Mouse (Mus musculus): ENCODE measurements around the gene Arl4d. TPM values are rescaled to one million over a fixed set of nuclear protein-coding genes. Genes with fewer than 3 reads are reported as not detected.
A peak's percentile ranks its signal among the peaks of the same experiment; 100 is the strongest.

Arl4d gene
- polyA plus RNA-seq, 1 experiment = 27.9 TPM

GRCm38 (mm10) chr11:101674106-101674505 lies 8.8 kb downstream of the Arl4d start:
- Histone ChIP-seq H3K4me1 (ENCODE audit: control insufficient read depth, insufficient read depth, insufficient read length, low read length) (peaks cover 25% of the 10 kb centered on the region), H3K4me3 (ENCODE audit: low read depth, low read length) (no peak overlapping the region), H3K36me3 (ENCODE audit: control insufficient read depth, insufficient read depth, low read length) (no peaks in the 10 kb centered on the region), H3K27ac (ENCODE audit: insufficient read depth, low read depth, low read length) (peak overlapping the region; percentile 87; the same call in 1 of the 2 replicates), H3K27me3 (ENCODE audit: control insufficient read depth, insufficient read depth, low read length) (no peaks in the 10 kb centered on the region)
- TF ChIP-seq CTCF (IDR thresholded peaks at IDR 0.05; ENCODE audit: extremely low read depth, insufficient read length, insufficient replicate concordance, low read depth, low read length) (no peak), POLR2A (IDR thresholded peaks at IDR 0.05; ENCODE audit: low read depth, low read length) (no peak)
- 88% methylated on average over 5 of the region's 5 CpGs for WGBS

- 59% methylated on average over 4 of the region's 4 CpGs for WGBS
- Histone ChIP-seq H3K4me3 (ENCODE audit: low read depth, low read length) (no peak overlapping the region), H3K36me3 (ENCODE audit: control insufficient read depth, insufficient read depth, low read length) (no peaks in the 10 kb centered on the region), H3K27ac (ENCODE audit: insufficient read depth, low read depth, low read length) (peak overlapping the region; percentile 87), H3K27me3 (ENCODE audit: control insufficient read depth, insufficient read depth, low read length) (no peaks in the 10 kb centered on the region), H3K4me1 (ENCODE audit: control insufficient read depth, insufficient read depth, insufficient read length, low read length) (peaks cover 16% of the 10 kb centered on the region)
- TF ChIP-seq POLR2A (IDR thresholded peaks at IDR 0.05; ENCODE audit: low read depth, low read length) (no peak), CTCF (IDR thresholded peaks at IDR 0.05; ENCODE audit: extremely low read depth, insufficient read length, insufficient replicate concordance, low read depth, low read length) (no peak)
Observed at GRCm38 (mm10) chr11:101675349-101675748, 10.0 kb downstream of the Arl4d start.

- 74% methylated on average over 12 of the region's 12 CpGs for WGBS
- TF ChIP-seq POLR2A (IDR thresholded peaks at IDR 0.05; ENCODE audit: low read depth, low read length) (no peak), CTCF (IDR thresholded peaks at IDR 0.05; ENCODE audit: extremely low read depth, insufficient read length, insufficient replicate concordance, low read depth, low read length) (no peak)
- H3K36me3 ChIP-seq (ENCODE audit: control insufficient read depth, insufficient read depth, low read length) = no peaks in the 10 kb centered on the region
- H3K4me1 ChIP-seq (ENCODE audit: control insufficient read depth, insufficient read depth, insufficient read length, low read length) = peaks cover 16% of the 10 kb centered on the region
- H3K27ac ChIP-seq (ENCODE audit: insufficient read depth, low read depth, low read length) = no peak overlapping the region
- H3K27me3 ChIP-seq (ENCODE audit: control insufficient read depth, insufficient read depth, low read length) = no peaks in the 10 kb centered on the region
- H3K4me3 ChIP-seq (ENCODE audit: low read depth, low read length) = no peak overlapping the region
Observed at GRCm38 (mm10) chr11:101677655-101678054, 12.3 kb downstream of the Arl4d start.

GRCm38 (mm10) chr11:101678770-101679169 lies 13.4 kb downstream of the Arl4d start:
- no peak for TF ChIP-seq CTCF (IDR thresholded peaks at IDR 0.05; ENCODE audit: extremely low read depth, insufficient read length, insufficient replicate concordance, low read depth, low read length)
- TF ChIP-seq POLR2A (IDR thresholded peaks at IDR 0.05; ENCODE audit: low read depth, low read length) = no peak
- WGBS = 76% methylated on average over 5 of the region's 5 CpGs
- Histone ChIP-seq H3K27me3 (ENCODE audit: control insufficient read depth, insufficient read depth, low read length) (no peaks in the 10 kb centered on the region), H3K4me1 (ENCODE audit: control insufficient read depth, insufficient read depth, insufficient read length, low read length) (peaks cover 14% of the 10 kb centered on the region), H3K27ac (ENCODE audit: insufficient read depth, low read depth, low read length) (no peak overlapping the region), H3K36me3 (ENCODE audit: control insufficient read depth, insufficient read depth, low read length) (no peaks in the 10 kb centered on the region), H3K4me3 (ENCODE audit: low read depth, low read length) (no peak overlapping the region)

- H3K27me3 ChIP-seq (ENCODE audit: control insufficient read depth, insufficient read depth, low read length) = no peaks in the 10 kb centered on the region
- TF ChIP-seq CTCF (IDR thresholded peaks at IDR 0.05; ENCODE audit: extremely low read depth, insufficient read length, insufficient replicate concordance, low read depth, low read length) (no peak), POLR2A (IDR thresholded peaks at IDR 0.05; ENCODE audit: low read depth, low read length) (no peak)
- H3K4me3 ChIP-seq (ENCODE audit: low read depth, low read length) = no peak overlapping the region
- no peak overlapping the region for H3K27ac ChIP-seq (ENCODE audit: insufficient read depth, low read depth, low read length)
- WGBS = 60% methylated on average over 7 of the region's 7 CpGs
- no peaks in the 10 kb centered on the region for H3K36me3 ChIP-seq (ENCODE audit: control insufficient read depth, insufficient read depth, low read length)
- peaks cover 4% of the 10 kb centered on the region; the same call in 1 of the 2 replicates for H3K4me1 ChIP-seq (ENCODE audit: control insufficient read depth, insufficient read depth, insufficient read length, low read length)
Observed at GRCm38 (mm10) chr11:101679907-101680306, 14.6 kb downstream of the Arl4d start.

- no peak for TF ChIP-seq CTCF (IDR thresholded peaks at IDR 0.05; ENCODE audit: extremely low read depth, insufficient read length, insufficient replicate concordance, low read depth, low read length)
- no peak for TF ChIP-seq POLR2A (IDR thresholded peaks at IDR 0.05; ENCODE audit: low read depth, low read length)
- Histone ChIP-seq H3K36me3 (ENCODE audit: control insufficient read depth, insufficient read depth, low read length) (no peaks in the 10 kb centered on the region), H3K27ac (ENCODE audit: insufficient read depth, low read depth, low read length) (no peak overlapping the region), H3K27me3 (ENCODE audit: control insufficient read depth, insufficient read depth, low read length) (no peaks in the 10 kb centered on the region), H3K4me1 (ENCODE audit: control insufficient read depth, insufficient read depth, insufficient read length, low read length) (no peaks in the 10 kb centered on the region), H3K4me3 (ENCODE audit: low read depth, low read length) (no peak overlapping the region)
- WGBS = 48% methylated on average over 3 of the region's 3 CpGs
Observed at GRCm38 (mm10) chr11:101680634-101681325, 15.4 kb downstream of the Arl4d start.

GRCm38 (mm10) chr11:101681968-101682367 lies 16.6 kb downstream of the Arl4d start:
- no peak overlapping the region for H3K27ac ChIP-seq (ENCODE audit: insufficient read depth, low read depth, low read length)
- H3K4me3 ChIP-seq (ENCODE audit: low read depth, low read length) = no peak overlapping the region
- WGBS = 83% methylated on average over 1 of the region's 1 CpGs
- H3K4me1 ChIP-seq (ENCODE audit: control insufficient read depth, insufficient read depth, insufficient read length, low read length) = no peaks in the 10 kb centered on the region
- no peak for TF ChIP-seq POLR2A (IDR thresholded peaks at IDR 0.05; ENCODE audit: low read depth, low read length)
- no peak for TF ChIP-seq CTCF (IDR thresholded peaks at IDR 0.05; ENCODE audit: extremely low read depth, insufficient read length, insufficient replicate concordance, low read depth, low read length)
- H3K36me3 ChIP-seq (ENCODE audit: control insufficient read depth, insufficient read depth, low read length) = no peaks in the 10 kb centered on the region
- H3K27me3 ChIP-seq (ENCODE audit: control insufficient read depth, insufficient read depth, low read length) = no peaks in the 10 kb centered on the region
